Mouse (Mus musculus) bone marrow macrophage, adult 2 months (primary cell): ENCODE data around the gene Enho. TPM values are rescaled to one million over a fixed set of nuclear protein-coding genes. Genes with fewer than 3 reads are reported as not detected.

Experiments used
- H3K27ac ChIP-seq: 2 replicates; pipeline ENCODE4 v1.5.1; 2012; ENCODE audit warnings: low read depth, low read length; ENCODE audit not compliant: insufficient read depth
- H3K4me1 ChIP-seq: 2 replicates; pipeline ENCODE4 v1.6.1; 2012; ENCODE audit warnings: low read length; ENCODE audit not compliant: control insufficient read depth, insufficient read depth
- H3K4me3 ChIP-seq: 2 replicates; pipeline ENCODE4 v1.5.1; 2012; ENCODE audit warnings: mild to moderate bottlenecking, low read length, moderate library complexity; ENCODE audit not compliant: insufficient read depth
- CTCF ChIP-seq: IDR thresholded peaks from 2 replicates; pipeline ENCODE4 v1.5.1; 2012; ENCODE audit warnings: low read depth, mild to moderate bottlenecking, low read length, moderate library complexity
- POLR2A ChIP-seq: IDR thresholded peaks from 2 replicates; pipeline ENCODE4 v1.6.1; 2012; ENCODE audit warnings: mild to moderate bottlenecking, low read depth, low read length, borderline replicate concordance
- polyA plus RNA-seq: library from polyadenylated mRNA; stranded (reverse); fragments of >200 nt; gene quantifications from 2 replicates; pipeline ENCODE4 v1.2.4, GENCODE M21; 2012; ENCODE audit not compliant: missing spikeins, insufficient read depth, insufficient read length

The Enho gene
- polyA plus RNA-seq, 1 experiment: 1.0 TPM

DNA sequence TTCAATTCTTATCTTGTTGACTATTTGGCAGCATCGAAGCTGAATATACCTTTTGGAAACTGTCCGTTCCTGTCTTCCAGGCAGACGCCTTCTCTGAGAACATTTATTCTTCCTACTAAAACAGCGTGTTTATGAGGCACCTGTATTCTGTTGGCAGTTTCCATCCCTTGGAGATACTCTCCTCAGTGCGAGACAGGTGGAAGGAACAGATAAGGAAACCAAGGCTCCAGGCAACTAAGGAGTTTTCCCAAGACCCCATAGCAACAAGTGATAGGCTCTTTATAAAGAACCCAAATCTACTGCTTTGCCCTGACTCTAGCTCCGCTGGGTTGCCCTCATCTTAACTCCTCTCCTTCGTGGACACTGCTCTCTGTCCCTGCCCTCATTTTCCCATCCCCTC, 8.5 kb upstream of the Enho start:
- H3K4me3 ChIP-seq: no peak overlapping the region
- TF ChIP-seq CTCF: no peak
- TF ChIP-seq POLR2A: no peak
- H3K27ac ChIP-seq: no peak overlapping the region
- H3K4me1 ChIP-seq: no peaks in the 10 kb centered on the region

DNA sequence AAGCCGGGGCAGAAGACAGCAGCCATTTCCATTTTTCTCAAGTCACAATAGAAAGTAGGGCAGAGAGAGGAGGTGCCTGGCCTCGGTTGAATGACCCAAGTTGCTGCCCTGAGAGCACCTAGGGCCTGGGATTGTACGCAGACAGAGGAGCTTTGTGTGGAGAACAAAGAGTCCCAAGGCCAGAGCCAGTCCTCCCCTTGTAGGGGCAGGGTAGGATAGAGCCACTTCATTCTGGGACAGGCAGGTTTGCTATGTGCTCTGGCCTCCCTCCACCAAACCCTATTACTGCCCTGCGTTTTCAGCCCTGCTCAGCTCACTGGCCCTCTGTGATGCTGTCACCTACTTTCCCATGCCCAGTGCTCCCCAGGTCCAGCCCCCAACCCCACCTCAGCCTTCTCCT, 8.0 kb upstream of the Enho start:
- TF ChIP-seq POLR2A (no peak), CTCF (no peak)
- no peak overlapping the region for H3K4me3 ChIP-seq
- H3K27ac ChIP-seq: no peak overlapping the region
- H3K4me1 ChIP-seq: no peaks in the 10 kb centered on the region

DNA sequence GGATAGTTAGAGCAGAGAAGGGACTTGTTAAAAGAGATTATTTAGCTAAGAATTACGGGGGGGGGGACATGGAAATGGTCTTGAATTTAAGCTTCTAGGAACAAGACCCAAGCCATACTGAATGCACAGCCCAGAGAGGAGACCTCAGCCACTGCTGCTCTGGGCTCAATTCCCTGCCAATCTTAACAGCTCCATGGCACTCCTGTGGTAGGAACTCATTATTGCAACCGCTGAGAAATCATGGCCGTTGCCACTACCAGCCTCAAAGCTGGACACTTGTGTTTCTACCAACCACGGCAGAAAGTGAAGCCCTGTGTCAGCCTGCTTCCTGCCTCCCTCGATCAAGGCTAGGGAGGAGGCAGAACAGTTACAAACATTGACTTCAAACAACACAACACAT, 5.4 kb upstream of the Enho start:
- Histone ChIP-seq H3K27ac (no peak overlapping the region), H3K4me3 (no peak overlapping the region), H3K4me1 (no peaks in the 10 kb centered on the region)
- TF ChIP-seq CTCF (no peak), POLR2A (no peak)

DNA sequence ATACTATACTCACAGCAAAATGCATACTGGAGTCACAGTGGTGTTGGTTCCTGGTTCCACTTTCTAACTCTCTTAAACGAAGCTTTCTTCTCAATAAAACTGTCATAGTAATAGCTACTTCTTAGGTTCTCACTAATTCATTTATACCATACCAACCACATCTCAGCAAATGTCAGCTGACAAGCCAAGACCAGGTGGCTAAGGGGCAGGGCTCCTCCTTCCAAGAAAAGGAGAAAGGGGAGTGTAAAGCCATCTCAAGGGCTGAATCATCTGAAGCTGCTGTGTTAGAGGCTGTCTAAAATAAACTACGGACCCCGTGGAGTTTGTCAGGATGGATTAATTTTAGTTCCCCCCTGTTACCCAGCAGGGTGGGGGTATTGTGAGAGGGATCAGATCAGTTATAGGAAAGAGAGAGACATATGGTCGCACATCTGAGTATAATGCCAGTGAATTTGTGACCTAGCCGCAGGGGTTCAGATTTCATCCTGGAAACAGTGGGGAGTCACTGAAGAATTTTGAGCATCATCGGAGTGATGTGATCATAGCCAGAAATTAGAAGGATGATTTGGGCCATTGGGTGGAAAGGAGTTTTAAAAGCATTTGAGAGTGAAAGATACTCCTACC, 1.2 kb upstream of the Enho start:
- Histone ChIP-seq H3K27ac (no peak overlapping the region), H3K4me3 (no peak overlapping the region), H3K4me1 (peaks cover 5% of the 10 kb centered on the region)
- TF ChIP-seq CTCF (no peak), POLR2A (no peak)

DNA sequence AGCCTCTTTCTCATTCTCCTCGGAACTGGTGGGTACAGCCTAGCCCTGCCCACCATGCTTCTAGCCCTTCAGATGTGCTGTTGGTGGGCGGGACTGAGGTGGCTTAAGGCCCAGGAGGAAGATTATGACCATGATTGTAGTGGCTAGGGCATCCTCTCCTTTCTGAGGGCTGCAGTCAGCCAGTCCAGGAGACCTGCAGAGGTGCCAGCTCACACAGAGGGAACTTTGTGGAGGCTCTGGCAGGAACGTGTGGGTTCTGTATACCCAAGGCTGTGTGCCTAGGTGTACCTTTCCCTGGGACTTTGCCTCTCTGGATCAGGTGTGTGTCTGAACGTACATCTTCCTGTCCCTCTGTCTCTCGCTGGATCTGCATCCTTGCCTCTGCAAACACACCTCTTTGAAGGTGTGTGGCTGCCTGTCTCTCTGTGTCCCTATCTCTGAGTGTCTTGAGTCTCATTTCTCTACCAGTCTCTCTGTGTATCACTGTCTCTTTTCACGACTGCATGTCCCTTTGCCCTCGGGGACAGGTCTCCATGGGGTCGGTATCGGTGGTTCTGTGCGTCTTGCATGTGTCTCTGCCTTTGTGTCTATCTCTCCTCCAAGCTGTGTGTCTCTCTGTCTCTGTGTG, 796 bp downstream of the Enho start:
- Histone ChIP-seq H3K4me1 (peaks cover 11% of the 10 kb centered on the region), H3K27ac (no peak overlapping the region), H3K4me3 (peak overlapping the region; percentile 57)
- no peak for TF ChIP-seq POLR2A
- no peak for TF ChIP-seq CTCF

DNA sequence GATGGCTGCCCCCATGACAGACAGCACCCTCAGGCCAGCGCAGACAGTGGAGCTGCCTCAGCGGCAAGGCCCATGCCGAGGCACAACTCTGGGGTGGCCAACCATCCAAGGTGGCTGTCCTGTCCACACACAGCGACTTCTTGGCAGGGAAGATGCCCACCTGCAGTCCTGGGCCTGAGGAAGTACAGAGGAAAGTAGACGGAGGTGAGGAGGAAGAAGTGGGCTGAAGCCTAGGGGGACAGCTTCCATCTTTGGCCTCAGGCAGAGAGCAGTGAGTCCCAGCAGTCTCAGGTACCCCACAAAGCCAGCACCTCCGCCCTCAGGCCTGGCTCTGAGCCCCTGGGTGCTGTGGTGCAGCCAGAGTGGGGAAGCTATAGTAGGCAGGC, 1.3 kb downstream of the Enho start:
- Histone ChIP-seq H3K27ac (no peak overlapping the region), H3K4me1 (peaks cover 11% of the 10 kb centered on the region), H3K4me3 (no peak overlapping the region)
- TF ChIP-seq CTCF (no peak), POLR2A (no peak)

DNA sequence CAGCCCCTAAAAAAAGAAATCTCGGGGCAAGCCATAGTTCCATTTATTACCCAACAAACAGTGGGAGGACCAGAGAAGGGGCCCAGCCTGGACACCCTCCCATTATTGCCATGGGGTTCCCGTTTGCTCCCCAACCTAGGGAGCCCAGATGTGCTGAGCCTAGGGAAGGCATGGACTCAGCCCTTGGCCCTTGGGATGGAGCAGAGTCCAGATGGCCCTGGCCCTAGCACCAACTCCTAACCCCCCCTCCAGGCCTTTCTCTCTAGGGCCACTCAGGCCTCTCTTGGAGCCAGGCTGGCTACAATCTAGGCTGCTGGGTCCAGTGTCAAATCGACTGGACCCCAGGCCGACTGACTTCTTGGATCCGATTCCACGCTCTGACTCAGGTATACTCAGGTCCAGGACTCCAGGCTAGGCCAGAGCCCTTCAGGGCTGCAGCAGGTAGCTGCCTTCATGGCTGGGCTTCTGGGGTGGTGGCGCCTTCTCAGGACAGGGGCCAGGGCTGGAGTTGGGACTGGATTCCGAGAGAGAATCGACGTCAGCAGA, 1.9 kb downstream of the Enho start:
- Histone ChIP-seq H3K27ac (no peak overlapping the region), H3K4me3 (no peak overlapping the region), H3K4me1 (peaks cover 11% of the 10 kb centered on the region)
- TF ChIP-seq POLR2A (no peak), CTCF (no peak)

DNA sequence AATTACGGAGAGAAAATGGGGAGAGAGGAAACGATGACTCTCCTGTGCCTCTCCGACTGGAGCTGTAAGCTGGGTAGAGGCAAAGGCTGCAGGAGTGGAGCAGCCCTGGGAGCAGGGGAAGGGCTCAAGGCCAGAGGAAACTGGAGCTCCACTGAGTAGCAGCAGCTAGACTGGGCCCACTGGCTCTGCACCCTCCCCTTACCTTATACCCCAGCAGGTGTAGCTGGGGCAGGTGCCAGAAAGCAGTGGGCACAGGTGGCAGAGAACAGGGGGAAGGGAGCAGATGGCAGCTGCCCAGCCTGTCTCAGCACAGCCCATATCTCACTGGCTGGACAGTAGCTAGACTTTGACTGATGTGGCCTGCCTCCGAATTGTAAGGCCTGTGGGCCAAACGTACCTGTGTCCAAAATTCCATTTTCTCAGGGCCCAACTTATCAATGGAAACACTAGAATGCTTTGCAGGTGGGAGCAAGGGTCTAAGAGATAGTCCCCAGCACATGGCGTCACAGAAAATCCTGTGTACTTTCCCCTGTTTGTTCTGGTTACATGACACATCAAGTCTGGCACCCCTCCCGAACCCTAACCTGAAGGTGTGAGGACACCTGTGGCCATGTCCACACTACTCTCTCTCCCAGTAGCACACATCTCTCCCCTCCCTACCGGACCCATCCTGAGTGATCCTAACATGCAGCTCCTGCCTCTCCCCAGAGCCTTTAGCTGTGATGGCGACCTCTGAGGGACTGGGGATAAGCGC, 3.1 kb downstream of the Enho start:
- Histone ChIP-seq H3K27ac (no peak overlapping the region), H3K4me3 (no peak overlapping the region), H3K4me1 (peaks cover 11% of the 10 kb centered on the region)
- TF ChIP-seq CTCF: no peak
- TF ChIP-seq POLR2A: no peak

DNA sequence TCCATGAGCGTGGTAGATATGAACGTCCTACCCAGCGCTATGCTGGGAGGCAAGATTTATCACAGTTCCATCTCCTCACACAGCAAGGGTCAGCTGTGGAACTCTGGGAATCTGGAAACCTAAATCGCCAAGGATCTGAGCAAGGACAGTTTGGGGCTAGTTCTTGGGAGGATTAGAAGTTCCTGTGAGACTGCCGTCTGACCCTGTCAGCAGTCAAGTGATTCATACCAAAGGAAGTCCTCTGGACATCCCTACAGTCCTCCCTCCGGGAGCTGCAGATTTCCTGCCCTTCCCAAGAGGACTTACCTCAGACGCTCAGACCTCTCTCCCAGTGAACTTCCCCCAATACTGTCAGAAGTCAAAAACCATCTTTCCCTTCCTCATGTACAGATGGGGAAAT, 3.8 kb downstream of the Enho start:
- TF ChIP-seq CTCF: no peak
- no peak for TF ChIP-seq POLR2A
- Histone ChIP-seq H3K4me3 (no peak overlapping the region), H3K4me1 (peaks cover 15% of the 10 kb centered on the region), H3K27ac (no peak overlapping the region)

DNA sequence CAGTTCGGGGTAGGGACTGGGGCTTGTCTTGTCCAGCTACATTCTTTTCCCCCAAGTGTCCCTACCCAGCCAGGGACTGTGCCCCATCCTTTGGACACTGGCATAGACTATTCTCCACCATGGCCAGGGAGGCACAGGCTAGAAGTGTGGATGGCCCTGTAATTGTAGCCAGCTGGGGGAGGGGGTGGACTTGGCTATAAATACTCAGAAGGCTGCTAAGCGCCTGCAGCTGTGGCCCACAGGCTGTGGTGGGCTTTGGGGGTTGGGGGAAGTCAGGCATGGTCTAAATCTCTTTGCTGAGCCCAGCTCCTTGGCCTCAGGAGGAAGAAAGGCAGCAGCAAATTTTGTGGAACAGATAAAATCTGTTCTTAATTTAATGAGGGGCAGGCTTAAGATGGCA, 4.2 kb downstream of the Enho start:
- Histone ChIP-seq H3K27ac (no peak overlapping the region), H3K4me3 (no peak overlapping the region), H3K4me1 (peaks cover 17% of the 10 kb centered on the region)
- TF ChIP-seq CTCF (no peak), POLR2A (no peak)
